In the genomic region with DNA sequence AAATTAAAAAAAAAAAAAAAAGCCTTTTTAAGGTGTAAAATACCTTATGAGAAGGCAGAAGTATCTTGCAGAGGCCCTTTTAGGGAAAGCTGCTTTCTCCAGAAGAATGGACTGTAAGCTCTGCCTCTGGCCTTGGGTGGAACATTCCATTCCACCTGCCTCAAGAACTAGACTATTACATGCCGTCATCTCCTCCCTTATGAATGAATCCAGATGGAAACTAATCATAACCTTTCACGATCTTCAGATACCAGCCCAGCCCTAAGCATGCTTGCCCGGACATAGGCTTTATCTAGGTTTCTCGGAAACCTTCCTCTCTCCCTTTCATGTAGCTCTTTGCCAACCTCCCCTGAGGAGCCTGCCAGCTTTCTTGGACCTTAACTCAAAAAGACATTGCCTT, we compare ENCODE assay signal across 1 mouse cellular context.
TF ChIP-seq lines count a peak whose summit lies in the region.

No protein-coding gene starts in this region.

TF ChIP-seq in MEL, 35 proteins besides CTCF, POLR2A, EP300 and RAD21:
- TF ChIP-seq TCF12 (IDR thresholded peaks at IDR 0.05; ENCODE audit: low read depth, low read length), result 0 out of 2 replicates have a peak, but pooled peaks have one; percentile 21
- no peak for TF ChIP-seq GATA1 (IDR thresholded peaks at IDR 0.05; ENCODE audit: low read depth, low read length)
- no peak for TF ChIP-seq KAT2A (conservative IDR thresholded peaks at IDR 0.05; ENCODE audit: low read depth, low read length)
